Mouse (Mus musculus): Measurements from ENCODE around the gene Ak2. TPM values are rescaled to one million over a fixed set of nuclear protein-coding genes. Genes with fewer than 3 reads are reported as not detected.

Ak2 gene
- polyA plus RNA-seq, 1 experiment from 2014 or later, result 81.6 TPM

DNA sequence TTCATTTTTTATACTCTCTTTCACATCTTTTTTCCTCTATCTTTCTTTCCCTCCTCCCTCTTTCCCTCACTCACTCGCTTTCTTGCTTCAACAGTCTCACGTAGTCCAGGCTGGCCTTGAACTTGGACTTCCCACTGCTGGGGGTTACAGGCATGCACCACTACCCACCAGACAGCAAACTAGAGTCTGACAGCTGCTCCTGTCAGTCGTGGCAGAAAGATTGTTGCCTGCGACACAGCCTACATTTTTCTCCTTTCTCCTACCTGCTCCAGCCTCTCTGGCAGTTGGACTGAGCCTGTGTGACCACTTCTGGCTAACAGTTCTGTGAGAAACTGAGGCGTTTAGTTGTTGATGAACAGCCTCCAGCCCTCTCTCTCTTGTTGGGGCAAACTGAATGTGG is 63.8 kb downstream of the Ak2 start:
- no peak overlapping the region for H3K4me3 ChIP-seq (ENCODE audit: low read depth, low read length)
- H3K27me3 ChIP-seq (ENCODE audit: control insufficient read depth, insufficient read depth, low read depth, low read length), result no peaks in the 10 kb centered on the region
- H3K4me1 ChIP-seq (ENCODE audit: control insufficient read depth, insufficient read depth, low read length), result peaks cover 8% of the 10 kb centered on the region
- H3K36me3 ChIP-seq (ENCODE audit: control insufficient read depth, insufficient read depth, low read length), result no peaks in the 10 kb centered on the region
- H3K9me3 ChIP-seq (replicated peaks; ENCODE audit: control insufficient read depth, low read length, poor library complexity, severe bottlenecking), result no peaks in the 10 kb centered on the region
- no peak overlapping the region for H3K9ac ChIP-seq (ENCODE audit: low read depth, low read length)
- 92% methylated on average over 5 of the region's 5 CpGs for WGBS
- H3K27ac ChIP-seq (ENCODE audit: low read length), result no peak overlapping the region
- H3K4me2 ChIP-seq (ENCODE audit: low read length), result no peak overlapping the region
- no peak for ATAC-seq

- peak overlapping the region; percentile 96 for H3K9ac ChIP-seq (ENCODE audit: low read depth, low read length)
- no peaks in the 10 kb centered on the region for H3K9me3 ChIP-seq (replicated peaks; ENCODE audit: control insufficient read depth, low read length, poor library complexity, severe bottlenecking)
- H3K27me3 ChIP-seq (ENCODE audit: control insufficient read depth, insufficient read depth, low read depth, low read length), result no peaks in the 10 kb centered on the region
- H3K4me3 ChIP-seq (ENCODE audit: low read depth, low read length), result peak overlapping the region; percentile 83
- 4% methylated on average over 36 of the region's 44 CpGs for WGBS
- H3K4me2 ChIP-seq (ENCODE audit: low read length), result peak overlapping the region; percentile 87
- peaks cover 20% of the 10 kb centered on the region for H3K4me1 ChIP-seq (ENCODE audit: control insufficient read depth, insufficient read depth, low read length)
- H3K27ac ChIP-seq (ENCODE audit: low read length), result peak overlapping the region; percentile 94
- H3K36me3 ChIP-seq (ENCODE audit: control insufficient read depth, insufficient read depth, low read length), result no peaks in the 10 kb centered on the region
- ATAC-seq, result peak; percentile 92
These were observed 65.9 kb downstream of the Ak2 start for GRCm38 (mm10) chr4:129057533-129058206.

GRCm38 (mm10) chr4:129058207-129059092 is 66.7 kb downstream of the Ak2 start, which contains the start of gene Rnf19b:
Gene Rnf19b, plus strand, starts transcription at chr4:129058271.
- peak within 1 kb of the TSS; percentile 94 for H3K27ac ChIP-seq (ENCODE audit: low read length)
- WGBS, result under 1% methylated on average over 86 of the region's 107 CpGs
- H3K36me3 ChIP-seq (ENCODE audit: control insufficient read depth, insufficient read depth, low read length), result no peaks in the 10 kb centered on the region
- peak; percentile 60 for ATAC-seq
- H3K9ac ChIP-seq (ENCODE audit: low read depth, low read length), result peak within 1 kb of the TSS; percentile 96
- peak within 1 kb of the TSS; percentile 83 for H3K4me3 ChIP-seq (ENCODE audit: low read depth, low read length)
- peaks cover 20% of the 10 kb centered on the region for H3K4me1 ChIP-seq (ENCODE audit: control insufficient read depth, insufficient read depth, low read length)
- H3K4me2 ChIP-seq (ENCODE audit: low read length), result peak within 1 kb of the TSS; percentile 87
- H3K9me3 ChIP-seq (replicated peaks; ENCODE audit: control insufficient read depth, low read length, poor library complexity, severe bottlenecking), result no peaks in the 10 kb centered on the region
- no peaks in the 10 kb centered on the region for H3K27me3 ChIP-seq (ENCODE audit: control insufficient read depth, insufficient read depth, low read depth, low read length)

DNA sequence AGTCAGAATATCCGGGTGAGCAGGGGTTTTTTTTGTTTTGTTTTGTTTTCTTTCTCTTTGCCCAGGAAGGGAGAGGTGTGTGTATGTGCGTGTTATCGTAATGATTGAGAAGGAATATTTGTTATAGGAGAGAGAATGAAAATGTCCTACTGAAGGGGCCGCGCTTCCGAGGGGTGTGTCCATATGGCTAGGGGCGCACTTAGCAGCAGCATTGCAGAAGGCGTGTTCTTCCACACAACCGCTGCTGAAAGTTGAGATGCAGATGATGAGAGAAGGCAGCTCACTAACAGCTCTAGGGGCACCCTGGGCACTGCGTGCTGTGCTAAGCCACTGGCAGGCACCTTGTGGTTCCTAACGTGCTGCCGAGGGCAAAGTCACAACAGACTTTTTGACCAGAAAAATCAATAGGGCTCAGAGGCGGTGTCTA is 67.4 kb downstream of the Ak2 start:
- 2% methylated on average over 13 of the region's 13 CpGs for WGBS
- H3K4me2 ChIP-seq (ENCODE audit: low read length), result peak overlapping the region; percentile 87

GRCm38 (mm10) chr4:129059922-129060321 is 68.2 kb downstream of the Ak2 start:
- H3K27me3 ChIP-seq (ENCODE audit: control insufficient read depth, insufficient read depth, low read depth, low read length), result no peaks in the 10 kb centered on the region
- no peaks in the 10 kb centered on the region for H3K9me3 ChIP-seq (replicated peaks; ENCODE audit: control insufficient read depth, low read length, poor library complexity, severe bottlenecking)
- peak overlapping the region; percentile 96 for H3K9ac ChIP-seq (ENCODE audit: low read depth, low read length)
- H3K27ac ChIP-seq (ENCODE audit: low read length), result no peak overlapping the region
- peaks cover 20% of the 10 kb centered on the region for H3K4me1 ChIP-seq (ENCODE audit: control insufficient read depth, insufficient read depth, low read length)
- ATAC-seq, result no peak
- H3K4me3 ChIP-seq (ENCODE audit: low read depth, low read length), result peak overlapping the region; percentile 83
- H3K36me3 ChIP-seq (ENCODE audit: control insufficient read depth, insufficient read depth, low read length), result no peaks in the 10 kb centered on the region
- 67% methylated on average over 4 of the region's 4 CpGs for WGBS
- peak overlapping the region; percentile 87 for H3K4me2 ChIP-seq (ENCODE audit: low read length)

More for the DNA sequence above, 67.4 kb downstream of the Ak2 start:
- no peak for ATAC-seq
- H3K36me3 ChIP-seq (ENCODE audit: control insufficient read depth, insufficient read depth, low read length), result no peaks in the 10 kb centered on the region
- H3K4me3 ChIP-seq (ENCODE audit: low read depth, low read length), result peak overlapping the region; percentile 83
- peaks cover 20% of the 10 kb centered on the region for H3K4me1 ChIP-seq (ENCODE audit: control insufficient read depth, insufficient read depth, low read length)
- no peaks in the 10 kb centered on the region for H3K9me3 ChIP-seq (replicated peaks; ENCODE audit: control insufficient read depth, low read length, poor library complexity, severe bottlenecking)
- H3K9ac ChIP-seq (ENCODE audit: low read depth, low read length), result peak overlapping the region; percentile 96
- no peaks in the 10 kb centered on the region for H3K27me3 ChIP-seq (ENCODE audit: control insufficient read depth, insufficient read depth, low read depth, low read length)
- H3K27ac ChIP-seq (ENCODE audit: low read length), result peak overlapping the region; percentile 94

Other genes with a start within 250 kb of the Ak2 start
- gene A3galt2, start 236.6 kb upstream of the Ak2 start, polyA plus RNA-seq (2015; fragmentation: Nextera tagmentation; extraction: Ambion mirVana), result 0.14 and 0.29 TPM in 2 replicates
- 30.8 and 32.8 TPM in 2 replicates for gene Zfp362, start 185.9 kb upstream of the Ak2 start, polyA plus RNA-seq (2015; fragmentation: Nextera tagmentation; extraction: Ambion mirVana)
- 17.6 and 18.5 TPM in 2 replicates for gene Trim62, start 108.4 kb upstream of the Ak2 start, polyA plus RNA-seq (2015; fragmentation: Nextera tagmentation; extraction: Ambion mirVana)
- 16.6 and 20.2 TPM in 2 replicates for gene Azin2, start 29.5 kb upstream of the Ak2 start, polyA plus RNA-seq (2015; fragmentation: Nextera tagmentation; extraction: Ambion mirVana)
- gene Rnf19b, start 66.3 kb downstream of the Ak2 start, polyA plus RNA-seq (2015; fragmentation: Nextera tagmentation; extraction: Ambion mirVana), result 31.4 and 37.5 TPM in 2 replicates
- not detected in 2 replicates for gene Tmem54, start 113.6 kb downstream of the Ak2 start, polyA plus RNA-seq (2015; fragmentation: Nextera tagmentation; extraction: Ambion mirVana)
- gene Hpca, start 130.1 kb downstream of the Ak2 start, polyA plus RNA-seq (2015; fragmentation: Nextera tagmentation; extraction: Ambion mirVana), result 85.5 and 130 TPM in 2 replicates
- gene Fndc5, start 145.0 kb downstream of the Ak2 start, polyA plus RNA-seq (2015; fragmentation: Nextera tagmentation; extraction: Ambion mirVana), result 5.9 and 6.2 TPM in 2 replicates
- gene S100pbp, start 197.8 kb downstream of the Ak2 start, polyA plus RNA-seq (2015; fragmentation: Nextera tagmentation; extraction: Ambion mirVana), result 27.0 and 28.0 TPM in 2 replicates
- 111 and 116 TPM in 2 replicates for gene Yars, start 197.8 kb downstream of the Ak2 start, polyA plus RNA-seq (2015; fragmentation: Nextera tagmentation; extraction: Ambion mirVana)

Measured in midbrain, embryonic 16.5 days (tissue).